Mouse (Mus musculus) right cerebral cortex, adult 2 months (tissue): Measurements from ENCODE around the gene Mtmr12.

Source experiments
- DNase-seq, 2 experiments: peaks; one replicate each; pipeline ENCODE4 v3.0.0; 2021 to 2022; ENCODE audit warnings: low spot score in 2 of 2

The Mtmr12 gene

DNA sequence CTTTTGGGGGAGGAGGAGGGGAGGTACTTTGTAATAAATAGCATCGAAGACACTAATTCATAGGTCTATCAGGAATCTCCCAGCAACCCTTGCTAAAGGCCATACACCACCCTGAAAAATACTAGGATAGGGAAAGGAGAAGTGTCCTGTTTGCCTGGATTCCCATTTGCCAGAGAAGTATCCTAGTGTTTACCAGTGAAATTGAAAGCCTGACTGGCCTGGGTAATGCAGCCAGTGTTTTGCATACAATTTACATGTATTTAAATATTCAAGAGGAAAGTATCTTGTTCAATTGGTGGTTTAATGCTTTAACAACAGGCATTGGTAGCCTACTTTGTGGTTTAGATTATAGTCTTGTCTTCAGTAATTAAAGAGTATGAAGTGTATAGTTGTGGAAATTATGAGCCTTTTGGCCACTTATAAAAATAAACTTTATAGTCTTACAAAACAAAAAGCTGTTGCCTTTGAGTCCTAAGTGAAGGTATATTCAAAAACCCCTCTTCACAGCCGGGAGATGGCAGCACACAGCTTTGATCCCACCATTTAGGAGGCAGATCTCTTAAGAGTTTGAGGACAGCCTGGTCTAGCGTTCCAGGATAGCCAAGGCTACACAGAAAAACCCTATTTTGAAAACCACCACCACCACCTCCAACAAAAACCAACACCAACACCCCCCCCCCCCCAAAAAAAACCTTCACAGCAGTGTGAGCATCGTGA lies 69.4 kb downstream of the Mtmr12 start:
- no peak for DNase-seq

DNA sequence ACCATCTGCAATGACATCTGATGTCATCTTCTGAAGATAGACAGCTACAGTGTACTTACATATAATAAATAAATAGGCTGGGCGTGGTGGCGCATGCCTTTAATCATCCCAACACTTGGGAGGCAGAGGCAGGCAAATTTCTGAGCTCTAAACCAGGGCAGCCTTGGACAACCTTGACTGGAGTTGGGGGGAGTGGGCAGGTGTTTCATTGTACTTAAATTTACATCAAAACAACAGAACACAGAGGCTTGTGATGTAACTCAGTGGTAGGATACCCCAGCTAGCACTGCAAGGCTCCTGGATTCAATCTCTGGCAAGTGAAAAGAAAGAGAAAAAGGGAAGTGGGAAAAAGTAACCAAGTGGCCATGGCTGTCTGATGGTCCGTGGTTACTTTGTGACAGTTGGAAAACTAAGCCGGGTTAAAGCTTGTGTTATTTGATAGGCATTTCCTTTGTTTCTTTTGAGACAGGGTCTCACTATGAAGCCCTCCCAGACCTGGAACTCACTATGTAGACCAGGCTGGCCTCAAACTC lies 70.3 kb downstream of the Mtmr12 start:
- no peak for DNase-seq

DNA sequence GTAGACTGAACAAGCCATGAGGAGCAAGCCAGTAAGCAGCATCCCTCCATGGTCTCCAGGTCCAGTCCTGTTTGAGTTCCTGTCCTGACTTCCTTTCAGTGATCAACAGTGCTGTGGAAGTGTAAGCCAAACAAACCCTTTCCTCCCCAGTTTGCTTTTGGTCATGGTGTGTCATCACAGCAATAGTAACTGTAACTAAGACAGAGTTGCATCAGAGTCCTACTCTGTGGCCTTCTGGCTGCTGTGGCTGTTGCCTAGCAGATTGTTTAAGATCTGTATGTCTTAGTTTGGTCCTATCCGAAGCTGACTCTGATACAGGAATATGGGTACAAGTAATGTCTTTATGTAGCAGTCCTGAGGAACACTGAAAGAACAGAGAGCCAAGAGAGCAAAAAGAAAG lies 75.0 kb downstream of the Mtmr12 start:
- DNase-seq, result no peak

DNA sequence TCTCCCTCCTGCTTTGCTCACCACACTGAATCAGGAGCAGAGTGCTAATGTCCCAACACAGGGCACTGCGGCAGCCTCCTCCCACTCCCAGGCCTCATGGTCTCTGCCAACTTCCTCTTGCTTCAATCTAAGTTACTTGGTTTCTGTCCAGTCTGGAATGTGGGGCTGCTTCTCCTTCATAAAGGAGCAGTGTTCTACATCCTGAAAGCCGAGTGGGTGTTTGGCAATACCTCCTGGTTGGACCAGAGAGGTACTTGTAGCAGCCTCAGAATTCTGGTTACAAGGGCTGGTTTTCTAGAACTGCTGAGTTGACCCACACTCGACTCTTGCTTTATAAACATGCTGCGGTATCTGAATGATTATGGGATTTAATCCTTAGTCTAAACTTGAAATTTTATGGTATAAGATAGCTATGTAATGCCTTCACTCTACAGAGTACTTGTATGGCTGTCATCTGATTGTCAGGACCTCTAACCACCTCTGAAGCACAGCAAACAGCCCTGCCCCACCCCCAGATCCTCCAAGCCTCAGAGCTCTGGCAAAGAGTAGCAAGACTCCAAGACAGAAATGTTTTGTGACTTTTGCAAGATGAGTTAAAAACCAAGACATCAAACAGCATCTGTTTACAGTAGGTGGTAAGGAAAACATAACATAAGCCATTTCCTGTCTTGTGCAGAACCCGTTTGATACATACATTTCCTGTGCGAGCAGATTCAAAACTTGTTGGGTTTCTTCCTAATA lies 80.1 kb downstream of the Mtmr12 start:
- DNase-seq, result peak; percentile 27 to 29

DNA sequence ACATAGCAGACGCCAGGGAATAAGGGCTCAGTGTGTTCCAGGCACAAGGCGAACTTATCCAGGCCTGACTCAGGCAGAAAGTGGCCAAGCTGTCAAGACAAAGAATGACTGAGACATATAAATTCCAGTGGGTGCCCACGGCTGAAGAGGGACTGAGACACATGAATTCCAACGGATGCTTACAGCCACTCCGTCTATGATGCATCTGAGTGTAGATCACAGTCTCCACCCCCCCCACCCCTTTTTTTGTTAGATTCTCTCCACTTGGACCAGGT lies 80.6 kb downstream of the Mtmr12 start:
- no peak for DNase-seq

DNA sequence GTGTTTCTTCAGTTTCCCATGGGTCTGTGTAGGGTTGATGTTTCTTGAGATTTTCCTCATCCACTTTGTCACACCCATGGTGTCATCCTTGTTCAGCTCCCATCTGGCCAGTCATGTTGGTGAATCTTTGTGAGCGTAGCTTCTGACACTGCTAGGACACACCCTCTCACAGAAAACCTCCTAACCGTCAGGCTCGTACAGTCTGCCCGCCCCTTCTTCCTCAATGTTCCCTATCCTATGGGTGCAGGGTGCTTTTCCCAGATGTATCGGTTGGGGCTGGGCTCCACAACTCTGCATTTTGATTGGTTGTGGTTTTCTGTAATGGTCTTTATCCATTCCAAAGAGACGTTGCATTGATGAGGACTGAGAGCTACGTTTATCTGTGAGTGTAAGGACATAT lies 85.5 kb downstream of the Mtmr12 start:
- no peak for DNase-seq

DNA sequence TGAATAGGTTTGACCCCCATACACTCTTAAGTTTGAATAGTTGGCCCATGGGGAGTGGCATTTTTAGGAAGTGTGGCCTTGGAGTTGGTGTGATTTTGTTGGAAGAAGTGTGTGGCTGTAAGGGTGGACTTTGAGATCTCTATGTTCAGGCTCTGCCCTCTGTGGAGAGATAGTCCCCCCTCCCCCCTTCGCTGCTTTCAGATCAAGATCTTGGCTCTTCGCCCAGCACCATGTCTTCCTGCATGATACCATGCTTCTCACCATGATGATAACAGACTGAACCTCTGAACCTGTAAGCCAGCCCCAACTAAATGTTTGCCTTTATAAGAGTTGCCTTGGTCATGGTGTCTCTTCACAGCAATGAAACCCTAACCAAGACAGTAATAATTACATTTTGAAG lies 86.9 kb downstream of the Mtmr12 start:
- DNase-seq, result no peak

DNA sequence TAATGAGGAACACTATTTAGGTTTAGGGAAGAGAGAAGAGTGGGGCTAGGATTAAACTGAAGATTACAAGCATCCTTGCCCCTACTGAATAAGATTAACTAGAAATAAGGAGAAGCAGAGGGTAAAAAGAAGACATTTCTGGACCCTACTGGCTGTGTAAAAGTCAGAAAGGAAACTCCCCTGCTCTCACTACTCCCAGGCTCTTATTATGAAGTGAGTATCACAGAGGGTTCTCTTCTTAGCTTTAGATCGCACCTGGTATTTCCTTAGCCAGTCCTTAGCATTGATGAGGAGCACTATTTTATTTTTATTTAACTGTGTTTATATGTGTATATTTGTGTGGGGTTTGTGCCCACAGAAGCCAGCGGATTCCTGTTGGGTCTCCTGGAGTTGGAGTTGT lies 91.4 kb downstream of the Mtmr12 start:
- no peak for DNase-seq

DNA sequence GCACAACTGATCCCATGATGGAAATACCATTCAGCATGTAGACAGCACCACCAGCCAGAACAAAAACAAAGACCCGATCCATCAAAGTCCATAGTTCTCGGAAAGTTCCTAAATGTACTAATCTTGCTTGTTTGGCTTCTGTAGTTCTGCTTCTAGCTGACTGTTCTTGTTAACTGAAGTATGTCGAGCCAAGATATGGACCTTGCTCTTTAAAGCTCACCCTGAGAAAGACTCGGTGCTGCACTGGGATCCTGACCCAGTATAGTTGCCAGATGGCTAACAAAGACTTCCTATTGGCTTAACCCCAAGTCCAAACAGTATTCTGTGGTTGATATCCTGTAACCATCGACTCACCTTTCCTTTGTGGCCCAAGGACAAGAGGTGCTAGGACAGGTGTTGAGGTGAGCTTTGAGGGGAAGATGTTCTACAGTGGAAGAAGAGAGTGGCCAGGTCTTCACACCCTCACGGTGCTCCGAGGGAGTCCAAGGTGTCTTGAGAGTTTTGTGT lies 93.5 kb downstream of the Mtmr12 start:
- no peak for DNase-seq

DNA sequence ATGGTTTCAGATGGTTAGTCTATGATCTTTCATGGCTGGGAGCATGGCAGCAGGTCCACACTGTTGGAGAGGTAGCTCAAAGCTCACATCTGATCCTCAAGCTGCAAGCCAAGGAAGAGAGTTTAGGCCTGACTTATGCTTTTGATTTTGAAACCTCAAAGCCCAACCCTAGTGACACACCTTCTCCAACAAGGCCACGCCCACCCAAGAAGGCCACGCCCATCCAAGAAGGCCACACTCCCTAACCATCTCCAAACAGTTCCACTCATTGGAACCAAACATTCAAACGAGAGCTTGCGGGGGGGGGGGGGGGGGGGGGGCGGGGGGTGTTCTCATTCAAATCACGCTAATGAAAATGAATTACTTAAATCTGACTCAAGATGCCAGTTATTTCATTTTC lies 96.9 kb downstream of the Mtmr12 start:
- no peak for DNase-seq

DNA sequence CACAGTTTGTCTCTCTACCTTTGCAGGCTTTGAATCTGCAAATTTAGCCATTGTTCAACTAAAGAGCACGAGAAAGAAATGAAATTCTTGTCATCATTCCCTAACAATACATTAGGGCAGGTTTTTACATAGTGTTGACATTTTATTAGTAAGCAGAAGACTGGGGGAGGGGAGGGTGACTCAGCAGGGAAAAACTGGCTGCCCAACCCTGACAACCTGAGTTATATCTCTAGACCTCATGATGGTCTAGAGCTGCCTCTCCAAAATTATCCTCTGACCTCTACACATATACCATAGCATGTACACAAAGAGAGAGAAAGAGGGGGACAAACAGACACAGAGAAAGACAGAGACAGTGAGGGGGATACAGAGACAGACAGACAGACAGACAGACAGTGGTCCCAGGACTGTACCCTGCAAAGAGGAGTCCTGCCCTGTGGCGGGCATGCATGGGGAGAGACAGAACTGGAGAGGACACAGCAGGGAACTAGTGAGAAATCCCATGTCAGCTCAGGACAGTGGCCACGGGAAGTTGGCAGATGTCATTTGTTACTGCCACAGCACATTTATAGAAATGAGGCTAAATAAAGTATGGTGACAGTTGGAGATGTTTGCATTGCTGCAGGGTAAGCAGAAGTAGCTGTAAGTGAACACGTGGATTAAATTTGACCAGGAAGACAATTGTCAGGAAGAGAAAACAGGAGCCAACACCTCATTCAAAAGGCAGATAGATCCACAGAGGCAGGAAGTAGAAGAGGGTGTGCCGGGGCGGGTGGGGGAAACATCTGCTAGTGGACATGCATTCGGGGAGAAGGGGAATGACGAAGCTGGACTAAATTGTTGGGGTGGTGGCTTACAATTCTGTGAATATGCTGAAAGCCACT lies 101.6 kb downstream of the Mtmr12 start:
- DNase-seq, result no peak

DNA sequence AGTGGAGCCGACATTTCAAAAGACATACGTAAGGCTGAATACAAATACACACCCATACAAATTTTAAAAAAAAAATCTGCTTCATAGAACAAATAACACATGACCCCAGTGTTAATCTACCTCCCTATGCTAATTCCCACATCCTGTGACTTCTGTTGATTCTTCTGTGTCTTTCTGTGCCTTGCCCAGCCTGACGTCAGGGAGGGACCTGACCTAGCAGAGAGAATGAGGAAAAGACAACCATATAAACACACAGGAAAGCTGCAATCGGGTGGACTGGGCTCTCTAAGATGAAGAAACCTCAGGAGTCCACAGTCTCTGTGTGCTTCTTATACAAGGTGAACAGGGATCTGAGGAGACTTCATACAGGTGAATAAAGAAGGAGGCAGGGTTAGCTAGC lies 102.3 kb downstream of the Mtmr12 start:
- no peak for DNase-seq

DNA sequence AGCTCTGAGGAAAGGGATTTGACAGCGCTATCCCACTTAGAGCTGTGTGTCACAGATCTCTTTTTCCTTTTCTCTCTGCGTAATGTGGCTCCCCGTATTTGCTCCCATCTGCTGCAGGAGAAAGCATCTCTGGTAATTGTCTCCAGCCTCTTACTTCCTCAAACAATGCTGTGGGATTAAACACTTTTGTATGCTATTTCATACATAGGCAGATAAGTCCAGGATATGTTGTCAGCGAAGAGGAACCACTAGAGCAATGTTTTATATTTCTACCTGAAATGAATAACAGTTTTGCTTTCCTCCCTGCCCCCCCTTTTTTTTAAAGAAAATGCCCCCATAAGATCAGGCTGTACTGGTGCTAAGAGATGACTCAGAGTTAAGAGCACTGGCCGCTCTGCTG lies 103.7 kb downstream of the Mtmr12 start:
- no peak for DNase-seq

DNA sequence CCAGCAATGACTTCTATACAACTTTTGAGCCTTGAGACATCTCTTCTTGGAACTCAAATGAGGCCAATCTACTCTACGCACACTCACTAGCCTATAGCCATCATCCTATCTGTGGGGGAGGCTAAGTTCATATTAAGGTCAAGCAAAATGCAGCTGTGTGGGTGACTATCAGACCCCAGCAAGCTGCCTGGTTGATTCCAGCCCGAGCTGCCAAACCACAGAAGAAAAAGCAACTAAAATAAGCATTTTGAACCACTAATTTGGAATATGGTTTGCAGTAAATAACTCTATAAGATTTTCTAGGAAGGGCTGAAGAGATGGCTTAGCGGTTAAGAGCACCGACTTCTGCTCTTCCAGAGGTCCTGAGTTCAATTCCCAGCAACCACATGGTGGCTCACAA lies 105.8 kb downstream of the Mtmr12 start:
- DNase-seq, result no peak

DNA sequence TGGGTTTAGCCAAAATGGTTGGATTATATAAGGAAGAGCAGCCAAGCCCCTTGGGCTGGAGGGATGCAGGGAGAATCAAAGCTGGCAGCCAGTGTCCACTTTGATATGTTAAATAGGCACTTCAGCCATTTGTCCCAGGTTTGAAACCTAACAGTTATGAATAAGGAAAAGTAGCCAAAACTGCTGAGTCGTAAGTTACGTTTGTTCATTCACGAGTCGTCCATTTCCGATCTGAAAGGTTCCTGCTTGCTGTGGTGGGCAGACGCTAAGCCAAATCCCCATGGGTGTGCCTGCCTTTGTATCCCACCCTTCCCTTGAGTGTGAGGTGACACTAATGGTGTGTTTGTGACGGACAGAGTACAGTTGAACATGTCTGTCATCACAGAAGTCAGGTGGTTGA lies 106.6 kb downstream of the Mtmr12 start:
- DNase-seq, result no peak

DNA sequence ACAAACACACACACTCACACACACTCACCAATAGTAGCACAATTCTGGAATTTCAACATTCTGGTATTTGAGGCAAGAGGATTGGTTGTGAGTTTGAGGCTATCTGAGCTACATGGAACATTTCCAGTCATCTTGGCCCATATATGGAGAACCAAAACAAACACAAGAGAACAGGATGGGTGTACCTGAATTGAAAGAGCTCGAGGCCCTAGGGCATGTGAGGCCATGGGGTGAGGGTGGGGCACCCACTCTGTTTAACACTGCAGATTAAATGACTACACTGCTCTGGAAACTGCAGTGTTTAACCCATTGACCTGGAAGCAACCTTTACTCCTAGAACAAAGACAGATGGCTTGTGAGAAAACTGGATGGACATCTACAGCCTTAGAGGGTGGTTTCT lies 108.4 kb downstream of the Mtmr12 start:
- no peak for DNase-seq

DNA sequence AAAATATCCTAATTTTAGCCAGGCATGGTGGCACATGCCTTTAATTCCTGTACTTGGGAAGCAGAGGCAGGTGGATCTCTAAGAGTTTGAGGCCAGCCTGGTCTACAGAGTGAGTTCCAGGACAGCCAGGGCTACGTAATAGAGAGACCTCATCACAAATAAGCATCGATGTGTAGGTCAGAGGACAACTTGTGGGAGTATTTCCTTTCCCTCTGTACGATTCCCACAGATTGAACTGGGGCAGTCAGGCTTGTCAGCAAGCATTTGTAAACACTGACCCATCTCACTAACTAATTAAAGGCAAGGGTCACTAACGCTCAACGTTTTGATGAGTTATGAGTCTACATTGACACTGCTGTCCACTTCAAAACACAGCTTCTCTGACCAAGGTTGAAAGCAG lies 109.8 kb downstream of the Mtmr12 start:
- DNase-seq, result no peak

DNA sequence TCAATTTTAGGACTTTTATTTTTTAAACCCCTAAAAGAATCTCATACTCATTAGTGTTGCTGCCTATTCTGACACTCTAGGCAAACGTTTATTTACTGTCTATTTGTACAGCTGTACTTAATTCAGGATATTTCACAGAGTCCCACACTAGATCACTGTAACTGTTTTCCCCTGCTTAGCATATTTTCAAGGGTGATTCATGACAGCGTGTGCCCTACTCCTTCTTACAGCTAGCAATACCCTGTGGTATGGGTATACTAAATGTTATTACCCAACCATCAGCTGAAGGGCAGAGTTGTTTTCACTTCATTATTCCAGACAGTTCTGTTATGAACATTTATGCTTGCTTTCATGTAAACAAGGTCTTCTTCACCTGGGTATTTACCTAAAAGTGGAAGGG lies 111.2 kb downstream of the Mtmr12 start:
- no peak for DNase-seq

DNA sequence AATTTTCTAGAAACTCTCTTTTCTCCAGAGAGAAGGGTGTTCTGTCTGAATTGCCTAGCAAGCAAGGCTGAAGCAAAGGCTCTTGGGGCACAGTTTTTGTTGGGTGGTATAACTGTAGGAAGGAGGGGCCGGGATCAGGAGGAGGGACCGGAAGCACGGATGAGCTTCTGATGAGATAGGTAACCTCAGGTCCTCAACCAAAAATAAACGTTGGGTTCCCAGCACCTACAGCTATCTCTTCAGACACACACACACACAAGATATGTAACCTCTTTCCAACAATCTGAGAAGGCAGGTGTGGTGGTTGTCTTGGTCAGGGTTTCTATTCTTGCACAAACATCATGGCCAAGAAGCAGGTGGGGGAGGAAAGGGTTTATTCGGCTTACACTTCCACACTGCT lies 112.5 kb downstream of the Mtmr12 start:
- DNase-seq, result no peak

DNA sequence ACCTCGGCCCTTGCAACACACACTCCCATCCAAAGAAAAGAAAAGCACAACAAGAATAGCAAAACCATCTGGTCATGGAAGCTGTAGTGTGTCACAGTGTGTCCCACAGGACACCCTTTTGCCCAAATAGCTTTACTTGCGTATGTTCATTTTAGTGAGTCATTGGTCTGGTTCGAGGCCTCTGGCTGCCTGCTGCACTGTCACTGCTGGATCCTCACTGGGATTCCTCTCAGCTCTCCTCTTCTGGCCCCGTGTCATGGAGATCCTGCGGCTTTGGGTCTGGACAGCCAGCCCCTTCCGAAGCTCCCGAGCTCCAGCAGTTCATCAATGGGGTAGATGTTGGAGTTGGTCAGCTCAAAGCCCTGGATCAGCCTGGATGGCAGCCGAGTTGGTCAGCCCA lies 113.6 kb downstream of the Mtmr12 start:
- DNase-seq, result no peak

DNA sequence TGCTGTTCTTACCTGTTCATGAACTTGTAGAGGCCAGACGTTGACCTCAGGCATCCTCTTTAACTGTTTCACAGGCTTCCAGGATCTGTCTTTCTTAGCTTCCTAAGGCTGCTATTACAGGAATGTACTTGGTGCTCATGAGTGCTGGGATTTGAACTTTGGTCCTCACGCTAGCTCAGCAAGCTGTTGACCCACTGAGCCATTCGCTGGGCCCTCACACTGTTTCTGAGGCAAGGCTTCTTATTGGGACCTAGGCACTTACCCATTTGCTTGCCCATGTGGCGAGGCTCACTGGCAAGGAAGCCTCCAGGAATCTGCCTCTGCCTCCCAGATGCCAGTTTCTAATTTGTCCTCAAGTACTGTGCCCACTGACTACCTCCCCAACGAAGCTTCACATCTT lies 115.1 kb downstream of the Mtmr12 start:
- DNase-seq, result no peak

DNA sequence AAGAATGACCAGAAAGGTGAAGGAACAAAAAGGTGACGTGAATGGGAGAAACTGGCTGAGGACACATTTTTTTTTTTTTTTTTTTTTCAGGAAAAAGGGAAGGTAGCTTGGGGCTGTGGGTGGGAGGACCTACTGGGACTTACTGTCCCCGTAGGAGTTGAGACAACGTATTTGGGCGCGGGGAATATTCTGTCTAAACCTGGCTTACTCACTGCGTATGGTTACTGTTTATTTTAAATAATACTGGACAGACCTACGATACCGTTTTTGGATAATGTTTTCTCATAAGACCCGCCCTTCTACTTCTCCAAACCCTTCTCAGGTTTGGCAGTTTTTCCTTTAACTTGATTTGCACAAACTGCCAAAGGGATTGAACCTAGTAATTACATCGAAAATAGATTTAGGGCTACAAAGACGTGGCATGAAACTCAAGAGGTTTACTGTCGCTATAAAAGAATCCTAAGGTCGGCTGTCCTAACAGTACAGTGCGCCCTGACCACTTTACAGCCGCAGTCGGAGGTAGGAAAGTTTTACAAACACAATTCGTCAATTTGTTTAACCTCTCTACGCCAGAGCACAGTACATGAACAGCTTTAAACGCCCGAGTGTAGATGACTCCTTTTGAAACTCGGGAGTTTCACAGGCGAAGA lies 115.7 kb downstream of the Mtmr12 start:
- DNase-seq, result no peak
